Mouse (Mus musculus) liver, adult 2 months (tissue): ENCODE measurements around the gene Timm17a. TPM values are rescaled to one million over a fixed set of nuclear protein-coding genes. Genes with fewer than 3 reads are reported as not detected.

Source experiments
- DNase-seq: peaks from one replicate; pipeline ENCODE4 v3.0.0-alpha.2; 2011; ENCODE audit warnings: low read depth, low spot score; ENCODE audit errors: extremely low read depth
- H3K27ac ChIP-seq: fragments of 200-500 bp; replicated peaks from 2 replicates; pipeline ENCODE4 v1.5.1; 2012; ENCODE audit warnings: low read depth, mild to moderate bottlenecking, control low read depth, inconsistent platforms, low read length; ENCODE audit not compliant: insufficient read depth
- H3K27me3 ChIP-seq: fragments of 200-500 bp; 2 replicates; pipeline ENCODE4 v1.6.1; 2012; ENCODE audit warnings: mild to moderate bottlenecking, moderate library complexity, low read length, inconsistent platforms; ENCODE audit not compliant: control insufficient read depth, insufficient read depth
- H3K36me3 ChIP-seq: fragments of 200-500 bp; 2 replicates; pipeline ENCODE4 v1.6.1; 2012; ENCODE audit warnings: low read length, inconsistent platforms; ENCODE audit not compliant: control insufficient read depth, insufficient read depth
- H3K4me1 ChIP-seq: fragments of 200-500 bp; 2 replicates; pipeline ENCODE4 v1.6.1; 2011; ENCODE audit warnings: low read length; ENCODE audit not compliant: control insufficient read depth, insufficient read depth
- H3K4me3 ChIP-seq: fragments of 200-500 bp; 2 replicates; pipeline ENCODE4 v1.5.1; 2011; ENCODE audit warnings: low read depth, mild to moderate bottlenecking, control low read depth, low read length, moderate library complexity; ENCODE audit not compliant: insufficient read depth
- H3K79me2 ChIP-seq: fragments of 200-500 bp; 2 replicates; pipeline ENCODE4 v1.6.1; 2012; ENCODE audit warnings: inconsistent platforms, mild to moderate bottlenecking, low read length, moderate library complexity; ENCODE audit not compliant: control insufficient read depth, insufficient read depth
- H3K9ac ChIP-seq: fragments of 200-500 bp; 2 replicates; pipeline ENCODE4 v1.6.1; 2012; ENCODE audit warnings: low read depth, mild to moderate bottlenecking, control low read depth, inconsistent platforms, low read length
- CTCF ChIP-seq: fragments of 200-500 bp; IDR thresholded peaks from 2 replicates; pipeline ENCODE4 v1.5.1; 2011; ENCODE audit warnings: low read depth, low read length, control low read depth
- POLR2A ChIP-seq: fragments of 200-500 bp; IDR thresholded peaks from 2 replicates; pipeline ENCODE4 v1.6.1; 2011; ENCODE audit warnings: low read length, control low read depth; ENCODE audit not compliant: insufficient read depth; ENCODE audit errors: extremely low read depth
- WGBS: fragments of 180-500 bp; shearing (Covaris S2); methylation state at CpG from one replicate; pipeline ENCODE4 v1.1.7; 2018; 5-methylcytosine and 5-hydroxymethylcytosine counted together
- polyA plus RNA-seq: library from polyadenylated mRNA; depleted of rRNA; stranded (reverse); fragments of >200 nt; gene quantifications from 2 replicates; pipeline ENCODE4 v1.2.3, GENCODE M21; 2012
- total RNA-seq: library from RNA; depleted of rRNA; stranded (reverse); fragments of >200 nt; gene quantifications from 2 replicates; pipeline ENCODE4 v1.2.3, GENCODE M21; 2014

Gene Timm17a
- total and polyA plus RNA-seq, 2 experiments: 22.0 to 34.3 TPM

DNA sequence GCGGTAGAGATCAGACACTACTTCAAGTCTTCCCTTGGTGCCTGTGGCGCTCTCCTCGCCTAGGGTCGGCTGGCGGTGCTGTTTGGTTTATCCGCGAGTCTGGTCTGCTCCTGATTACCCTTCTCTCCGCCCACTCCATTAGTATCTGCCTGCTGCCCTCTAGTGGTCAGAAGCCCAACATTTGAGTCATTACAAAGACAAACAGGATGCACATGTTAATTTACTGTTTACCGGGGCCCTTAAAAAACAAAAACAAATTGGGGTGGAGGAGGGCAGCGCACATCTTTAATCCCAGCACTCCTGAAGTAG is 54.5 kb downstream of the Timm17a start:
- Histone ChIP-seq H3K79me2 (no peaks in the 10 kb centered on the region), H3K27ac (no peak overlapping the region), H3K4me1 (no peaks in the 10 kb centered on the region), H3K4me3 (peak overlapping the region; percentile 42; the same call in 1 of the 2 replicates), H3K9ac (peak overlapping the region; percentile 44; the same call in 1 of the 2 replicates), H3K27me3 (no peaks in the 10 kb centered on the region), H3K36me3 (peaks cover 12% of the 10 kb centered on the region)
- peak; percentile 65 for DNase-seq
- WGBS: 2% methylated on average over 10 of the region's 10 CpGs
- TF ChIP-seq CTCF: peak; percentile 73
- TF ChIP-seq POLR2A: no peak

- Histone ChIP-seq H3K9ac (peak within 1 kb of the TSS; percentile 44), H3K36me3 (peaks cover 8% of the 10 kb centered on the region), H3K4me3 (peak within 1 kb of the TSS; percentile 42), H3K4me1 (no peaks in the 10 kb centered on the region), H3K27me3 (no peaks in the 10 kb centered on the region), H3K79me2 (no peaks in the 10 kb centered on the region), H3K27ac (0 out of 2 replicates have a peak within 1 kb of the TSS, but pooled peaks have one; percentile 10)
- 11% methylated on average over 19 of the region's 19 CpGs for WGBS
- TF ChIP-seq CTCF (peak; percentile 19; the same call in 1 of the 2 replicates), POLR2A (peak; percentile 85)
- peak; percentile 96 for DNase-seq
Measured at GRCm38 (mm10) chr1:135258380-135259127, 55.0 kb downstream of the Timm17a start, which contains the start of gene Elf3. Gene Elf3, minus strand, starts transcription at chr1:135258568.

GRCm38 (mm10) chr1:135256299-135256698 is 57.3 kb downstream of the Timm17a start:
- Histone ChIP-seq H3K27me3 (no peaks in the 10 kb centered on the region), H3K79me2 (no peaks in the 10 kb centered on the region), H3K36me3 (no peaks in the 10 kb centered on the region), H3K4me1 (no peaks in the 10 kb centered on the region), H3K4me3 (no peak overlapping the region), H3K27ac (no peak overlapping the region), H3K9ac (no peak overlapping the region)
- TF ChIP-seq POLR2A (no peak), CTCF (no peak)
- no peak for DNase-seq
- WGBS: 91% methylated on average over 6 of the region's 6 CpGs

DNA sequence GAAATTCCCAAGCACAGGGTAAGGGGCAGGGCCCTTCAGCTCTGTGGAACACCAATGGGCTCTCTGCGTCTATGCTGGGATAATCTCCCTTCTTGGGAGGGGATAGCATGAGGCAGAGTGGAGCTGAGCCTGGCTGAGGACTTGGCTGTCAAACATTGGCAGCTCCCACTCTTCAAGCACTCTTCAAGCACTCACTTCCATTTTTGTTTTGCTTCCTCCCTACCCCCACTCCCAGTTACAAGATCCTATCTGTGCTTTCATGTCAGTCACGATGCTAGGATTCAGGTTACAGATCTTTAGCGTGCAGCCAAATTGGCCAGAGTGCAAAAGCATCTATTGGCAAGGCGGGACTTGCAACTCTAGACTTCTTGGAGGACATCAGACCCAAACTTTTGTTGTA is 60.7 kb downstream of the Timm17a start:
- Histone ChIP-seq H3K27ac (no peak overlapping the region), H3K4me1 (no peaks in the 10 kb centered on the region), H3K4me3 (no peak overlapping the region), H3K36me3 (no peaks in the 10 kb centered on the region), H3K27me3 (no peaks in the 10 kb centered on the region), H3K79me2 (no peaks in the 10 kb centered on the region), H3K9ac (no peak overlapping the region)
- DNase-seq: no peak
- no peak for TF ChIP-seq CTCF
- no peak for TF ChIP-seq POLR2A
- WGBS: 75% methylated on average over 4 of the region's 4 CpGs

DNA sequence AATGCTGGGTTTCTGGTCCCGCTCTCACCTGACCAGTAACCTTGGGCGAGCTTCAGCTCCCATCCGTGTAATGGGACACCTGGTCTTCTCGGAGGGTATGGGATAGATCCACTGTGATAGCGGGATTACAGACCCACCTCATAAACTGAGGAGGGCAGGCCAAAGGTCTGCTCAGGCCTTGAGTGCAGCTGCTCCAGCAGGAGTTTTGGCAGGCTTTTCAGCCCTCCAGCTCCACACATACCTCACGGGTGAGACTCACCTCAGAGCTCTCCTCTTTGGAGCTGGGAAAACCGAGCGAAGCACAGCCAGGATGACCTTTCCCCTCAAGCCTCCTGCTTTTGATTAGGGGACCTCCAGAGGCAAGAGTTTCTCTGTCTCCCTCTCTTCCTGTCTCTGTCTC is 62.2 kb downstream of the Timm17a start:
- no peak overlapping the region for H3K4me3 ChIP-seq
- no peak for DNase-seq
- no peaks in the 10 kb centered on the region for H3K36me3 ChIP-seq
- no peaks in the 10 kb centered on the region for H3K27me3 ChIP-seq
- H3K27ac ChIP-seq: no peak overlapping the region
- H3K4me1 ChIP-seq: no peaks in the 10 kb centered on the region
- no peak for TF ChIP-seq POLR2A
- TF ChIP-seq CTCF: no peak
- no peak overlapping the region for H3K9ac ChIP-seq
- no peaks in the 10 kb centered on the region for H3K79me2 ChIP-seq
- WGBS: 91% methylated on average over 8 of the region's 8 CpGs

DNA sequence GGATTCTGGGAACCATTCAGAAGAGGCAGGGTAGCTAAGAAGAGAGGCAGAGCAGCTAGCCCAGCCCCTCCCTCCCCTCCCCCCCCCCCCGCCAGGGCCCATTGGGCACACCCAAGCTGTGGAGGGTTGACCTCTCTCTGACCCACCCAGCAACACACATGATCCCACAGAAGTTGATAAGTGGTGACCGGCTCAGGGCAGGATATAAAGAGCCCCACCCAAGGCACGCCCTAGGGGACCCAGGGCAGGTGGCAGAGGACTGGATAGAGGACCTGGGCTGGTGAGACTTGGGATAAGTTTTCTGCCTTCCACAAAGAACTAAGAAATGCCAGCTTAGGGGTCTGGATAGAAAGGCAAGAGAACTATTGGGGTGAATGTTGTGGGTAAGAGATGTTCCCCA is 62.9 kb downstream of the Timm17a start:
- Histone ChIP-seq H3K27me3 (no peaks in the 10 kb centered on the region), H3K4me1 (no peaks in the 10 kb centered on the region), H3K9ac (no peak overlapping the region), H3K36me3 (no peaks in the 10 kb centered on the region), H3K27ac (no peak overlapping the region), H3K79me2 (no peaks in the 10 kb centered on the region), H3K4me3 (no peak overlapping the region)
- WGBS: 77% methylated on average over 3 of the region's 3 CpGs
- TF ChIP-seq CTCF: no peak
- TF ChIP-seq POLR2A: no peak
- no peak for DNase-seq
